Mouse (Mus musculus) gastrocnemius, postnatal 10 days (tissue): ENCODE data around the gene Stk32c. TPM values are rescaled to one million over a fixed set of nuclear protein-coding genes. Genes with fewer than 3 reads are reported as not detected.
A peak's percentile ranks its signal among the peaks of the same experiment; 100 is the strongest.

Experiments used
- DNase-seq: peaks from one replicate; pipeline ENCODE4 v3.0.0; 2021; ENCODE audit warnings: mixed read lengths
- total RNA-seq, 2 experiments: library from RNA; stranded (reverse); gene quantifications; 2 replicates each; pipeline ENCODE4 v1.2.3; 2021

Gene Stk32c
- total RNA-seq, 2 experiments from 2014 or later, result 1.6 TPM

GRCm38 (mm10) chr7:139197022-139197421, 16.1 kb downstream of the Stk32c start:
- DNase-seq, result no peak

- no peak for DNase-seq
These were observed 21.5 kb downstream of the Stk32c start for GRCm38 (mm10) chr7:139191619-139192018.

GRCm38 (mm10) chr7:139190616-139191015, 22.5 kb downstream of the Stk32c start:
- DNase-seq, result no peak

GRCm38 (mm10) chr7:139188634-139189207, 24.4 kb downstream of the Stk32c start:
- peak; percentile 33 for DNase-seq

GRCm38 (mm10) chr7:139187771-139188633, 25.1 kb downstream of the Stk32c start:
- peak; percentile 86 for DNase-seq

- DNase-seq, result no peak
These were observed 25.8 kb downstream of the Stk32c start for GRCm38 (mm10) chr7:139187277-139187676.

- no peak for DNase-seq
These were observed 26.7 kb downstream of the Stk32c start for GRCm38 (mm10) chr7:139186436-139186835.

GRCm38 (mm10) chr7:139185971-139186370, 27.1 kb downstream of the Stk32c start:
- DNase-seq, result no peak

GRCm38 (mm10) chr7:139184846-139185245, 28.3 kb downstream of the Stk32c start:
- no peak for DNase-seq

GRCm38 (mm10) chr7:139184396-139184795, 28.7 kb downstream of the Stk32c start:
- no peak for DNase-seq

- DNase-seq, result no peak
These were observed 33.0 kb downstream of the Stk32c start for GRCm38 (mm10) chr7:139180058-139180457.

- no peak for DNase-seq
These were observed 33.8 kb downstream of the Stk32c start for GRCm38 (mm10) chr7:139179299-139179698.

- no peak for DNase-seq
These were observed 44.0 kb downstream of the Stk32c start for GRCm38 (mm10) chr7:139169143-139169542.

GRCm38 (mm10) chr7:139164410-139164809, 48.7 kb downstream of the Stk32c start:
- no peak for DNase-seq

GRCm38 (mm10) chr7:139158956-139159355, 54.2 kb downstream of the Stk32c start:
- no peak for DNase-seq

GRCm38 (mm10) chr7:139158549-139158948, 54.6 kb downstream of the Stk32c start:
- no peak for DNase-seq

- DNase-seq, result no peak
These were observed 55.6 kb downstream of the Stk32c start for GRCm38 (mm10) chr7:139157541-139157940.

GRCm38 (mm10) chr7:139156341-139157058, 56.6 kb downstream of the Stk32c start:
- no peak for DNase-seq

- DNase-seq, result no peak
These were observed 60.2 kb downstream of the Stk32c start for GRCm38 (mm10) chr7:139152927-139153326.

GRCm38 (mm10) chr7:139151116-139151515, 62.0 kb downstream of the Stk32c start:
- no peak for DNase-seq

GRCm38 (mm10) chr7:139149373-139149772, 63.7 kb downstream of the Stk32c start:
- DNase-seq, result no peak

GRCm38 (mm10) chr7:139147360-139147759, 65.7 kb downstream of the Stk32c start:
- no peak for DNase-seq

- no peak for DNase-seq
These were observed 67.2 kb downstream of the Stk32c start for GRCm38 (mm10) chr7:139145891-139146290.
